Mouse (Mus musculus): ENCODE results near the gene Kcna1. TPM values are rescaled to one million over a fixed set of nuclear protein-coding genes. Genes with fewer than 3 reads are reported as not detected.

Kcna1 gene
- polyA plus RNA-seq (2014; fragmentation: Nextera tagmentation; extraction: Ambion mirVana) = 0.08 and 0.31 TPM in 2 replicates

GRCm38 (mm10) chr6:126646381-126646780, at the start of gene Kcna1:
Gene Kcna1 (minus strand): TSS chr6:126646384.
- H3K4me3 ChIP-seq (ENCODE audit: low read depth, low read length) = peak within 1 kb of the TSS; percentile 54
- H3K36me3 ChIP-seq (ENCODE audit: control insufficient read depth, insufficient read depth, low read length) = no peaks in the 10 kb centered on the region
- H3K9me3 ChIP-seq (replicated peaks; ENCODE audit: control insufficient read depth, low read length) = no peaks in the 10 kb centered on the region
- no peak within 1 kb of the TSS for H3K9ac ChIP-seq (ENCODE audit: low read depth, low read length)
- H3K4me1 ChIP-seq (ENCODE audit: control insufficient read depth, insufficient read depth, low read length) = peaks cover 25% of the 10 kb centered on the region
- H3K27me3 ChIP-seq (ENCODE audit: control insufficient read depth, insufficient read depth, low read length) = peaks cover 66% of the 10 kb centered on the region
- no peak within 1 kb of the TSS for H3K27ac ChIP-seq (ENCODE audit: low read depth, low read length)
- peak within 1 kb of the TSS; percentile 96 for H3K4me2 ChIP-seq
- 29% methylated on average over 8 of the region's 8 CpGs for WGBS (ENCODE audit: insufficient replicate concordance)
- ATAC-seq (replicated peaks; ENCODE audit: insufficient number of reproducible peaks, low FRiP score, low TSS enrichment) = no peak

DNA sequence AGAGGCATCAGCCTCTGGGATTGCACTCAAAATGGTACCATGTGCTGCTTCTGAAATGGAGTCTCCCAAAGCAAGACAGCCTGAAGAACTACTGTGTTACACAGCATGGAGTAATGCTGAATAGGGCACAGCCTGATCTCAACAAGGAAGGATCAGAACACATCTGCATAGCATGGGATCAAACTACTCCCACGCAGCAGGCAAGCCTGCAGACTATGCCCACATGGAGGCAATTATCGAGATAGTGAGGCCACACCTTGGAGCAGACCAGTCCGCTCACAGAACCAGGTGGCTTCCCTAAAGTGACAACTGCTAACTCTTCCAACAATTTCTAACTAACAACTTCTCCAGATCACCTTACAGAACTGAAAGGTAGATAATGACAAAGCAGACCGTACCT, 40.9 kb upstream of the Kcna1 start:
- WGBS (ENCODE audit: insufficient replicate concordance) = 76% methylated on average over 4 of the region's 4 CpGs

GRCm38 (mm10) chr6:126685135-126685534, 39.0 kb upstream of the Kcna1 start:
- H3K9ac ChIP-seq (ENCODE audit: low read depth, low read length) = no peak overlapping the region
- H3K27ac ChIP-seq (ENCODE audit: low read depth, low read length) = no peak overlapping the region
- H3K27me3 ChIP-seq (ENCODE audit: control insufficient read depth, insufficient read depth, low read length) = no peaks in the 10 kb centered on the region
- ATAC-seq (replicated peaks; ENCODE audit: insufficient number of reproducible peaks, low FRiP score, low TSS enrichment) = no peak
- WGBS (ENCODE audit: insufficient replicate concordance) = 60% methylated on average over 3 of the region's 3 CpGs
- no peaks in the 10 kb centered on the region for H3K4me1 ChIP-seq (ENCODE audit: control insufficient read depth, insufficient read depth, low read length)
- H3K4me2 ChIP-seq = no peak overlapping the region
- no peaks in the 10 kb centered on the region for H3K9me3 ChIP-seq (replicated peaks; ENCODE audit: control insufficient read depth, low read length)
- H3K4me3 ChIP-seq (ENCODE audit: low read depth, low read length) = no peak overlapping the region
- H3K36me3 ChIP-seq (ENCODE audit: control insufficient read depth, insufficient read depth, low read length) = no peaks in the 10 kb centered on the region

More for the DNA sequence above, 40.9 kb upstream of the Kcna1 start:
- no peak for ATAC-seq (replicated peaks; ENCODE audit: insufficient number of reproducible peaks, low FRiP score, low TSS enrichment)
- no peaks in the 10 kb centered on the region for H3K4me1 ChIP-seq (ENCODE audit: control insufficient read depth, insufficient read depth, low read length)
- H3K27ac ChIP-seq (ENCODE audit: low read depth, low read length) = no peak overlapping the region
- H3K9me3 ChIP-seq (replicated peaks; ENCODE audit: control insufficient read depth, low read length) = no peaks in the 10 kb centered on the region
- H3K36me3 ChIP-seq (ENCODE audit: control insufficient read depth, insufficient read depth, low read length) = no peaks in the 10 kb centered on the region
- no peak overlapping the region for H3K9ac ChIP-seq (ENCODE audit: low read depth, low read length)
- no peak overlapping the region for H3K4me3 ChIP-seq (ENCODE audit: low read depth, low read length)
- H3K27me3 ChIP-seq (ENCODE audit: control insufficient read depth, insufficient read depth, low read length) = no peaks in the 10 kb centered on the region
- H3K4me2 ChIP-seq = no peak overlapping the region

DNA sequence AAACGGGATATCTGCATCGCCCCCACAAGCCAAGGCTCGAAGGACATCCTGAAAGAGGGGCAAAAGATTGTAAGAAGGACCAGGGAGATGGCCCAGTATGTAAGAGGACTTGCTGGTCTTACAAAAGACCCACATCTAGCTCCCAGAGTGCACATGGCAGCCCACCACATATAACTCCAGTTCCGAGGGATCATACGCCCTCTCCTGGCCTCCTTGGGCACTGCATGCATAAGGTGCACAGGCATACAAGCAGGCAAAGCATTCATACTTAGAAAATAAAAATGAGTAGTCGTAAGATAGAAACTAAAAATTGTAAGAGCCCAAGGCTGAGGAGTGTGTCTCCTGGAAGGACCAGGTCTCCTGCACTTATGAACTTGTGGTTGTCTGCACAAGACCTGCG, 32.8 kb upstream of the Kcna1 start:
- 61% methylated on average over 7 of the region's 7 CpGs for WGBS (ENCODE audit: insufficient replicate concordance)

DNA sequence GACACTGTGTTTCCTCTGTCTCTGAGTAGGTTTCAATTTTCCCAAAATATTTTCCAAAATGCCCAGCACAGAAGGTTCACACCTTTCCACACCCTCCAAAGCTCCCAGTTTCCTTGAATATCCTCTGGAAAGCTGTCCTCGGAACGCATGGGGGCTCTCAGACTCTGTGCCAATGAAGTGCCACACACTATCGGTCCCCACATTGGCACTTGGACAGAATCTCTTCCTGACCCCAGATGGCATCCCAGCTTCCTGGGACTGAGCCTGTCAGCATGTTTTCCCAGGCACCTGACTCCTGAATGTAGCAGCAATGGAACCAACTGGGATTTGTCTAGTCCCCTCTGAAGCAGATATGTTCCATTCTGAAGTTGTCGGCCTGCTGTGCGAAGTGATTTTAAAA, 20.8 kb upstream of the Kcna1 start:
- 80% methylated on average over 5 of the region's 5 CpGs for WGBS (ENCODE audit: insufficient replicate concordance)
- no peaks in the 10 kb centered on the region for H3K9me3 ChIP-seq (replicated peaks; ENCODE audit: control insufficient read depth, low read length)
- H3K4me3 ChIP-seq (ENCODE audit: low read depth, low read length) = no peak overlapping the region
- no peak overlapping the region for H3K27ac ChIP-seq (ENCODE audit: low read depth, low read length)
- ATAC-seq (replicated peaks; ENCODE audit: insufficient number of reproducible peaks, low FRiP score, low TSS enrichment) = no peak
- H3K27me3 ChIP-seq (ENCODE audit: control insufficient read depth, insufficient read depth, low read length) = peaks cover 8% of the 10 kb centered on the region
- H3K4me2 ChIP-seq = no peak overlapping the region
- H3K9ac ChIP-seq (ENCODE audit: low read depth, low read length) = no peak overlapping the region
- no peaks in the 10 kb centered on the region for H3K36me3 ChIP-seq (ENCODE audit: control insufficient read depth, insufficient read depth, low read length)
- no peaks in the 10 kb centered on the region for H3K4me1 ChIP-seq (ENCODE audit: control insufficient read depth, insufficient read depth, low read length)

More for the DNA sequence above, 32.8 kb upstream of the Kcna1 start:
- Histone ChIP-seq H3K27ac (ENCODE audit: low read depth, low read length) (no peak overlapping the region), H3K9me3 (replicated peaks; ENCODE audit: control insufficient read depth, low read length) (no peaks in the 10 kb centered on the region), H3K9ac (ENCODE audit: low read depth, low read length) (no peak overlapping the region), H3K4me1 (ENCODE audit: control insufficient read depth, insufficient read depth, low read length) (no peaks in the 10 kb centered on the region), H3K36me3 (ENCODE audit: control insufficient read depth, insufficient read depth, low read length) (no peaks in the 10 kb centered on the region), H3K27me3 (ENCODE audit: control insufficient read depth, insufficient read depth, low read length) (peaks cover 3% of the 10 kb centered on the region; the same call in 1 of the 2 replicates), H3K4me2 (no peak overlapping the region), H3K4me3 (ENCODE audit: low read depth, low read length) (no peak overlapping the region)
- ATAC-seq (replicated peaks; ENCODE audit: insufficient number of reproducible peaks, low FRiP score, low TSS enrichment) = no peak

DNA sequence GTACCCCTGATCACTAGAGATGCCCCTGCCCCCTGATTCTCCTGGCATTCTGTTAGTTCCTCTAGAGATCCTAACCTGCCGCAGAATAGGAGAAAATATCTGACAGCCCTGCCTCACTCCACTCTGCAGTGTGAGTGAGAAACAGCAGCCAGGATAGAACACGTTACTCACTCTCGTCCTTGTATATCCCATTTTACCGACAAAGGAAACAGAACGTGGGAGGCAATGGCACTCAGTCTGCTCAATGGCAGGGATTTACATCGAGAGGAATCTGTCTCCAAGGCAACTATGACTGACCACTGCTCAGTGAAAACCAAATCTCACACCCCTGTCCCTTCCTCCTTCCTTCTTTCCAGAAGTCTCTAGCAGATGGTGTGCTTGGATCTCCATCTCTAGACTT, 19.9 kb upstream of the Kcna1 start:
- Histone ChIP-seq H3K36me3 (ENCODE audit: control insufficient read depth, insufficient read depth, low read length) (no peaks in the 10 kb centered on the region), H3K4me2 (no peak overlapping the region), H3K4me3 (ENCODE audit: low read depth, low read length) (no peak overlapping the region), H3K4me1 (ENCODE audit: control insufficient read depth, insufficient read depth, low read length) (no peaks in the 10 kb centered on the region), H3K27me3 (ENCODE audit: control insufficient read depth, insufficient read depth, low read length) (peaks cover 8% of the 10 kb centered on the region), H3K27ac (ENCODE audit: low read depth, low read length) (no peak overlapping the region), H3K9me3 (replicated peaks; ENCODE audit: control insufficient read depth, low read length) (no peaks in the 10 kb centered on the region), H3K9ac (ENCODE audit: low read depth, low read length) (no peak overlapping the region)
- WGBS (ENCODE audit: insufficient replicate concordance) = 57% methylated on average over 6 of the region's 6 CpGs
- no peak for ATAC-seq (replicated peaks; ENCODE audit: insufficient number of reproducible peaks, low FRiP score, low TSS enrichment)

DNA sequence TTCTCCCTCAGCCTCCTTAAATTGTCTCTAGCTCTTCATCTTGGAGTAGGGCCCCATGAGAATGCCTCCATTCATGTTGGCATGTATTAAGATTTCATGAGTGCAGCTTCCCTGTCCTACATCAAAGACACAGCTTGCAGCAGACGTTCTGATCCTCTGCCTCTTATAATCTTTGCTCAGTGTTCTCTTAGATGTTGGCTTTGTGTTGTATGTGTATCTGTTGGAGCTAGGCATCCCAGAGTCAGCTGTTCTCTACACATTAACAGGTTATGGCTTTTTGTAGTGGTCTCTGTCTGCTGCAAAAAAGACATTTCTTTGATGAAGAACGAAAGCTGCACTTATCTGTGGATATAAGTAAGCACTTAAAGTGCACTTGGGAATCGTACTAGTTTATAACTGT, 18.4 kb upstream of the Kcna1 start:
- Histone ChIP-seq H3K4me2 (no peak overlapping the region), H3K27me3 (ENCODE audit: control insufficient read depth, insufficient read depth, low read length) (peaks cover 8% of the 10 kb centered on the region), H3K27ac (ENCODE audit: low read depth, low read length) (no peak overlapping the region), H3K9ac (ENCODE audit: low read depth, low read length) (no peak overlapping the region), H3K9me3 (replicated peaks; ENCODE audit: control insufficient read depth, low read length) (no peaks in the 10 kb centered on the region), H3K4me1 (ENCODE audit: control insufficient read depth, insufficient read depth, low read length) (no peaks in the 10 kb centered on the region), H3K4me3 (ENCODE audit: low read depth, low read length) (no peak overlapping the region), H3K36me3 (ENCODE audit: control insufficient read depth, insufficient read depth, low read length) (no peaks in the 10 kb centered on the region)
- ATAC-seq (replicated peaks; ENCODE audit: insufficient number of reproducible peaks, low FRiP score, low TSS enrichment) = no peak
- 79% methylated on average over 3 of the region's 3 CpGs for WGBS (ENCODE audit: insufficient replicate concordance)

DNA sequence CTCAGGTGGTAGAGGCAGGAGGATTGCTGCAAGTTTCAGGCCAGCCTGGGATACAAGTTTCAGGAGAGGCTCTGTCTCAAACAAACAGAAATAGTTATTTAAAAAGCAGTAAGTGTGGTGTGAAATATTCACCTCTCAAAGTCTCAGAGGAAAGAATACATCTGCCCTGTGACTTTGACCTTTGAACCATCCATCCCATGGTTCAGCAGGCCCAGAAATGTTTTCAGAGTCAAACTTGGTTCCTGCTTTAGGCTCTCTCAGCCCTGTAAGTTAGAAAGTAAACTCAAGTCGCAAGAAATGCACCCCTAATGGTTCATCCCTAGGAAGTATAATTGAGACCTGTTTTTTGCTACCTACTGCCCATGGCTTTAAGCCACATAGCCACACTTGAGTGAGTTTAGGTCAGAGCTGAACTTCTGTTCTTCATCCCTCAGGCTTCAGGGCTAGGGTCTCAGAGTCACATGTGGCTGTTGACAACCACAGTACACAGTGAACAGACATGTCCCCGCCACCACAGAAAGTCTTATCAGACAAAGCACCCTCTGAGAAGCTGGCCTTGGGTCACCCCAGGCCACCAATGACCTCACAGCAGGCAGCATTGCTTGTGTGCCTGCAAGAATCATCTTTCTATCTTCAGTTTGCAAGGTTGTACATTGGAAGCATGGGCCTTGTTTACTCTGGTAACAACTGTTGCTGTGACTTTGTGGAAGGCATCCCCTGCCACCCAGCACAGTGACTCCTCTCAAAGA, 11.6 kb upstream of the Kcna1 start:
- WGBS (ENCODE audit: insufficient replicate concordance) = 47% methylated on average over 2 of the region's 2 CpGs
- no peak for ATAC-seq (replicated peaks; ENCODE audit: insufficient number of reproducible peaks, low FRiP score, low TSS enrichment)
- Histone ChIP-seq H3K36me3 (ENCODE audit: control insufficient read depth, insufficient read depth, low read length) (no peaks in the 10 kb centered on the region), H3K4me3 (ENCODE audit: low read depth, low read length) (no peak overlapping the region), H3K27me3 (ENCODE audit: control insufficient read depth, insufficient read depth, low read length) (no peaks in the 10 kb centered on the region), H3K27ac (ENCODE audit: low read depth, low read length) (no peak overlapping the region), H3K4me1 (ENCODE audit: control insufficient read depth, insufficient read depth, low read length) (no peaks in the 10 kb centered on the region), H3K4me2 (no peak overlapping the region), H3K9me3 (replicated peaks; ENCODE audit: control insufficient read depth, low read length) (no peaks in the 10 kb centered on the region), H3K9ac (ENCODE audit: low read depth, low read length) (no peak overlapping the region)

- no peak overlapping the region for H3K27ac ChIP-seq (ENCODE audit: low read depth, low read length)
- no peaks in the 10 kb centered on the region for H3K27me3 ChIP-seq (ENCODE audit: control insufficient read depth, insufficient read depth, low read length)
- H3K4me3 ChIP-seq (ENCODE audit: low read depth, low read length) = no peak overlapping the region
- no peak for ATAC-seq (replicated peaks; ENCODE audit: insufficient number of reproducible peaks, low FRiP score, low TSS enrichment)
- H3K4me1 ChIP-seq (ENCODE audit: control insufficient read depth, insufficient read depth, low read length) = no peaks in the 10 kb centered on the region
- no peak overlapping the region for H3K4me2 ChIP-seq
- WGBS (ENCODE audit: insufficient replicate concordance) = 82% methylated on average over 7 of the region's 7 CpGs
- no peak overlapping the region for H3K9ac ChIP-seq (ENCODE audit: low read depth, low read length)
- H3K36me3 ChIP-seq (ENCODE audit: control insufficient read depth, insufficient read depth, low read length) = no peaks in the 10 kb centered on the region
- H3K9me3 ChIP-seq (replicated peaks; ENCODE audit: control insufficient read depth, low read length) = no peaks in the 10 kb centered on the region
Measured at GRCm38 (mm10) chr6:126653561-126653960, 7.4 kb upstream of the Kcna1 start.
